Mouse (Mus musculus) limb, embryonic 14.5 days (tissue): ENCODE measurements around the gene Hspb2. TPM values are rescaled to one million over a fixed set of nuclear protein-coding genes. Genes with fewer than 3 reads are reported as not detected.
A peak's percentile ranks its signal among the peaks of the same experiment; 100 is the strongest.

Source experiments
- ATAC-seq: fragments of 200-750 bp; cut with Nextera tagmentation; 2 replicates; pipeline ENCODE4 v1.8.0; 2017; ENCODE audit warnings: low read depth, moderate number of reproducible peaks, moderate TSS enrichment; ENCODE audit not compliant: low FRiP score
- DNase-seq: peaks from one replicate; pipeline ENCODE4 v3.0.0-alpha.2; 2015; ENCODE audit warnings: low spot score
- H3K27ac ChIP-seq: fragments of 300-500 bp; sonication (generic); replicated peaks from 2 replicates; pipeline ENCODE4 v1.5.1; 2014; ENCODE audit warnings: low read depth, mild to moderate bottlenecking, low read length, moderate library complexity, mixed read lengths
- H3K27me3 ChIP-seq: fragments of 300-500 bp; sonication (generic); 2 replicates; pipeline ENCODE4 v1.6.1; 2014; ENCODE audit warnings: low read length, mixed read lengths; ENCODE audit not compliant: control insufficient read depth, insufficient read depth
- H3K36me3 ChIP-seq: fragments of 300-500 bp; sonication (generic); 2 replicates; pipeline ENCODE4 v1.6.1; 2014; ENCODE audit warnings: mild to moderate bottlenecking, low read length, moderate library complexity, mixed read lengths; ENCODE audit not compliant: control insufficient read depth, insufficient read depth
- H3K4me1 ChIP-seq: fragments of 300-500 bp; sonication (generic); 2 replicates; pipeline ENCODE4 v1.6.1; 2014; ENCODE audit warnings: antibody characterized with exemption, low read length, mixed read lengths; ENCODE audit not compliant: control insufficient read depth, insufficient read depth
- H3K4me2 ChIP-seq: fragments of 300-500 bp; sonication (generic); replicated peaks from 2 replicates; pipeline ENCODE4 v1.6.1; 2014; ENCODE audit warnings: low read depth, mild to moderate bottlenecking, low read length, moderate library complexity; ENCODE audit not compliant: severe bottlenecking
- H3K4me3 ChIP-seq: fragments of 300-500 bp; sonication (generic); replicated peaks from 2 replicates; pipeline ENCODE4 v1.5.1; 2014; ENCODE audit warnings: low read length
- H3K9ac ChIP-seq: fragments of 300-500 bp; sonication (generic); 2 replicates; pipeline ENCODE4 v1.6.1; 2014; ENCODE audit warnings: mild to moderate bottlenecking, low read depth, low read length, moderate library complexity; ENCODE audit not compliant: severe bottlenecking
- H3K9me3 ChIP-seq: fragments of 300-500 bp; sonication (generic); 2 replicates; pipeline ENCODE4 v1.6.1; 2016; ENCODE audit warnings: low read length; ENCODE audit not compliant: control insufficient read depth
- POLR2A ChIP-seq: fragments of 200-500 bp; IDR thresholded peaks from 2 replicates; pipeline ENCODE4 v1.8.0; 2012; ENCODE audit warnings: inconsistent platforms, mild to moderate bottlenecking, moderate library complexity, borderline replicate concordance; ENCODE audit not compliant: insufficient read depth, insufficient read length; ENCODE audit errors: extremely low read depth
- WGBS: fragments of 180-500 bp; shearing (Covaris S2); extraction: QIAGEN DNeasy Blood & Tissue Kit; methylation state at CpG from one replicate; pipeline ENCODE4 v1.1.7; 2014; 5-methylcytosine and 5-hydroxymethylcytosine counted together
- polyA plus RNA-seq, 2 experiments: library from polyadenylated mRNA; depleted of rRNA in 1 of 2; stranded (reverse) in 1 of 2; unstranded in 1 of 2; fragments of >200 nt; fragmentation: Nextera tagmentation in 1 of 2; extraction: Ambion mirVana in 1 of 2; gene quantifications; 2 replicates each; pipeline versions ENCODE4 v1.2.1 to v1.2.3; 2012 to 2014

Gene Hspb2
- polyA plus RNA-seq, 2 experiments = 53.0 to 78.7 TPM

DNA sequence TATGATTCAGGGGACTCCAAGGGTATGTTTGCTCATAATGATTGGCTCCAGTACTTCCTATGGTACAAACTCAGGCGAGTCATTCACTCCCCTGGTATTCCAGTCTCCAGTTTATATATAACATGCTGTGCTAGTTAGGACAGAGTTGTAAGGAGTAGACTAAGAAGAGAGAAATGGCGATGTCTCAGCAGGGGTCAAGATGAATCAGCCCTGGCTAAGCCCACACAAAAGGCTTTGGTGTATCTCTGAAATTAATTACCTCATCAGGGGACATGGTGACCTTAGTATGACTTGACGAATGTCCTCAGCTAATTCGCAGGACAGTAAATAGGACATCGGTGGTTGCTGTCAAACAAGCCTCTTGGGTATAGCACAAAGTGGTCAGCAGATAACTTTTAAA is 4.6 kb upstream of the Hspb2 start:
- Histone ChIP-seq H3K9me3 (no peaks in the 10 kb centered on the region), H3K9ac (no peak overlapping the region), H3K36me3 (no peaks in the 10 kb centered on the region), H3K4me3 (no peak overlapping the region), H3K27ac (no peak overlapping the region), H3K27me3 (no peaks in the 10 kb centered on the region), H3K4me2 (no peak overlapping the region), H3K4me1 (peaks cover 8% of the 10 kb centered on the region)
- WGBS = 47% methylated on average over 5 of the region's 5 CpGs
- ATAC-seq (no peak), DNase-seq (no peak)
- no peak for TF ChIP-seq POLR2A

DNA sequence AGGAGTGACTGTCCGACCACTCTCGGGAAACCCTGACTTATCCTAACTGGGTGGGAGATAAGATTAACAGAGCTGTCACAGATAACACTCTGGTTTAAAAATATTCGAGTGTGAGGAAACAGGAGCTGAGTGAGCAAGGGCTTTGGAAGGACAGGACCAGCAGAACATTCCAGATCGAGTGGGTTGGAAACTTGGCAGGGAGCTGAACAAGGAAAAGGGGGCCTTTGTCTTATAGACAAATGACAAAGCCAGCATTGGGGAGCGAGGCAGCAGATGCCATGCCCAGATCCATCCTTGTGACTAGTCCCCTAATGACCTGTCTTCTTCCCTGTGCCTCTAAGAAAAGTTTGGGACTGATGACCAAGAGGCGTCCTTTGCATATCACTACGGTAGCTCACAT is 1.8 kb upstream of the Hspb2 start:
- Histone ChIP-seq H3K27me3 (no peaks in the 10 kb centered on the region), H3K4me3 (no peak overlapping the region), H3K4me1 (peaks cover 10% of the 10 kb centered on the region), H3K4me2 (no peak overlapping the region), H3K36me3 (no peaks in the 10 kb centered on the region), H3K9ac (no peak overlapping the region), H3K9me3 (no peaks in the 10 kb centered on the region), H3K27ac (no peak overlapping the region)
- ATAC-seq (no peak), DNase-seq (no peak)
- TF ChIP-seq POLR2A = no peak
- WGBS = 83% methylated on average over 7 of the region's 7 CpGs

DNA sequence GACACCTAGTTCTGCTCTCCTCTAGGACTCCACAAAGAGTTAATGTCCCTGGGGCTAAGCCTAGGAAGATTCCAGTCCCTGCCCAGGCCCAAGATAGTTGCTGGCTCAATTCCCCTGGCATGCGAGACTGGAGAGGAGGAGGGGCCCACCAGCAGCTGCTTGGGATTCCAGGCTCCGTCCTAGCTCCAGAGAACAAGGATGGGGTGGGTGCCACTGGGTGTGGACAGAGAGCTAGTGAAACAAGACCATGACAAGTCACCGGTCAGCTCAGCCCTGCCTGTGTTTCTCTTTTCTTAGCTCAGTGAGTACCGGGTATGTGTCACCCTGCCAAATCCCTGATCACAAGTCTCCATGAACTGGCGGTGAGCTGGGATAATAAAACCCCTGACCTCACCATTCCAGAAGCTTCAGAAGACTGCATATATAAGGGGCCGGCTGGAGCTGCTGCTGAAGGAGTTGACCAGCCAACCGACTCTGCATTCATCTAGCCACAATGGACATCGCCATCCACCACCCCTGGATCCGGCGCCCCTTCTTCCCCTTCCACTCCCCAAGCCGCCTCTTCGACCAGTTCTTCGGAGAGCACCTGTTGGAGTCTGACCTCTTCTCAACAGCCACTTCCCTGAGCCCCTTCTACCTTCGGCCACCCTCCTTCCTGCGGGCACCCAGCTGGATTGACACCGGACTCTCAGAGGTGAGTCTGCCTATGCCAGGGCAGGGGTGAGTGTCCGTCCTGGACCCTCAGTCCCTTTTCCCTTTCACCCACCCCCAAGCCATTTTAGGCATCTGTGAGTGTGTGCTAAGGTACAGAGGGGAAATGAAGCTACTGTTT is 846 bp upstream of the Hspb2 start:
- Histone ChIP-seq H3K27me3 (no peaks in the 10 kb centered on the region), H3K9me3 (no peaks in the 10 kb centered on the region), H3K4me3 (0 out of 2 replicates have a peak overlapping the region, but pooled peaks have one; percentile 3), H3K4me2 (no peak overlapping the region), H3K4me1 (peaks cover 10% of the 10 kb centered on the region), H3K27ac (no peak overlapping the region), H3K9ac (no peak overlapping the region), H3K36me3 (no peaks in the 10 kb centered on the region)
- peak; percentile 63 for DNase-seq
- 68% methylated on average over 17 of the region's 17 CpGs for WGBS
- no peak for TF ChIP-seq POLR2A
- ATAC-seq = peak; percentile 75

DNA sequence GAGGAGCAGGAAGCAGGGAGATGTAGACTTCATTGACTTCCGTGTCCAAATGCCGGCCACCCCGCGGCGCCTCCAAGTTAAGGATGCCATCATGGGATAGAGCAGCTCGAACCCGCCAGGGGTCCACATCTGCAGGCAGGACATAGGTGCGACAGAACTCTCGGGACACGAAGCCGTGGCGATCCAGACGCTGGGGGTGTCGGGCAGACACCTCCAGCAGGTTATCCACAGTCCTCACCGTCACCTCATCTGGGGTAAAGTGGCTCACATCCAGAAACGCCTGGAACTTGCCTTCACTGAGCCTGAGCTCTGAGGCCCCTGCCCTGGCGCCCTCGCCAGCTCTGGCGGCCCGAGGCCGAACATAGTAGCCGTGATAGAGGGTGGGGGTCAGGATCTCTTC is 831 bp downstream of the Hspb2 start, which contains the start of gene Cryab:
Gene Cryab, plus strand, starts transcription at position 3 of the 400 bp plus-strand sequence.
- Histone ChIP-seq H3K4me1 (peaks cover 13% of the 10 kb centered on the region), H3K36me3 (no peaks in the 10 kb centered on the region), H3K4me2 (peak within 1 kb of the TSS; percentile 15; the same call in 1 of the 2 replicates), H3K9me3 (no peaks in the 10 kb centered on the region), H3K9ac (peak within 1 kb of the TSS; percentile 40), H3K27ac (peak within 1 kb of the TSS; percentile 48; the same call in 1 of the 2 replicates), H3K27me3 (peaks cover 3% of the 10 kb centered on the region; the same call in 1 of the 2 replicates), H3K4me3 (peak within 1 kb of the TSS; percentile 13; the same call in 1 of the 2 replicates)
- ATAC-seq (no peak), DNase-seq (no peak)
- 73% methylated on average over 22 of the region's 22 CpGs for WGBS
- no peak for TF ChIP-seq POLR2A

DNA sequence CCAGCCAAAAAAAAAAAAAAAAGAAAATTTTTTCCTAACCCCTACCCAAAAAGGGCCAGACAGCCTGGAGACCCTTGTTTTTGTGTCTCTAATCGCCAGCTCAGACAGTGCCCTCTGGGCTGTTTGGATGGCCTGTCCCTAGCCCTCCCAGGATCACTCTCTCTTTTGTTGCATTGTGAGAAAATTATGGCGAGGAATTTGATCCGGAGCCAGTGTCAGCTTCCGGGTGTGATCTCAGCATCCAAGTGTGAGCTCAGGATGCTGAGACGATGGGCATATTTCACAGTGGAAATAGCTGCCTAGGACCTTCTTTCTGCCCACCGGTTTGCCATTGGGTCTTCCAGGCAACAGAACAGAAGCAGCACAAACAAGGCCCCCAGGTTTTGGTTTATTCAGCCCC is 1.4 kb downstream of the Hspb2 start:
- WGBS = 71% methylated on average over 6 of the region's 6 CpGs
- no peak overlapping the region for H3K4me3 ChIP-seq
- peaks cover 3% of the 10 kb centered on the region; the same call in 1 of the 2 replicates for H3K27me3 ChIP-seq
- no peak overlapping the region for H3K9ac ChIP-seq
- H3K27ac ChIP-seq = no peak overlapping the region
- no peak for DNase-seq
- peaks cover 17% of the 10 kb centered on the region for H3K4me1 ChIP-seq
- H3K36me3 ChIP-seq = no peaks in the 10 kb centered on the region
- no peaks in the 10 kb centered on the region for H3K9me3 ChIP-seq
- no peak for ATAC-seq
- H3K4me2 ChIP-seq = no peak overlapping the region
- TF ChIP-seq POLR2A = no peak
